Mouse (Mus musculus): ENCODE data around the gene Eno2. TPM values are rescaled to one million over a fixed set of nuclear protein-coding genes. Genes with fewer than 3 reads are reported as not detected.
"Not testable (repeated sequence)": the region's sequence is repeated elsewhere in the genome, so short reads cannot be mapped to it uniquely, and the experiment has no call there.

The Eno2 gene
- 20.8 and 23.4 TPM in 2 replicates for polyA plus RNA-seq (2012; rRNA removed)

GRCm38 (mm10) chr6:124769101-124769765 is at the start of gene Eno2:
Gene Eno2, minus strand, starts transcription at chr6:124769673.
- no peak for DNase-seq (ENCODE audit: low spot score)

GRCm38 (mm10) chr6:124817971-124818370 is 48.5 kb upstream of the Eno2 start:
- no peak for DNase-seq (ENCODE audit: low spot score)

GRCm38 (mm10) chr6:124817563-124817962 is 48.1 kb upstream of the Eno2 start:
- no peak for DNase-seq (ENCODE audit: low spot score)

DNA sequence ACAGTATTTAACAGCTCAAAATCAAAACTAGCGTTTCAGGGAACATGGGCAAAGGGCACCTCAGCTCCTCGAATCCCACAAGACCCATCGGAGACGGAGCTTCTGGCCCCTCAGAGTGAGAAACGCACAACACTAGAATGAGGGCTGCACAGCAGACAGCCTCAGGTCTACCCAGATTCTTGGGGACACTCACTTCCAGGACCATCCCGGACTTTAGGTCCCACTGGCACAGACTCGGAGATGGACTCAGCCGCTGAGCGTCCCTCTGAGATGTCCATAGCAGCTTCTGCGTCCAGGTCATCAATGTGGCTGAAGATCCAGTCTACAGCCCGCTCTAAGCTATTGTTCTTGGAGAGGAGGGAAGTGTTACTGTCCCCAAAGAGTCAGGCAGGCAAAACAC is 47.7 kb upstream of the Eno2 start:
- no peak for DNase-seq (ENCODE audit: low spot score)

GRCm38 (mm10) chr6:124816611-124817010 is 47.1 kb upstream of the Eno2 start:
- no peak for DNase-seq (ENCODE audit: low spot score)

DNA sequence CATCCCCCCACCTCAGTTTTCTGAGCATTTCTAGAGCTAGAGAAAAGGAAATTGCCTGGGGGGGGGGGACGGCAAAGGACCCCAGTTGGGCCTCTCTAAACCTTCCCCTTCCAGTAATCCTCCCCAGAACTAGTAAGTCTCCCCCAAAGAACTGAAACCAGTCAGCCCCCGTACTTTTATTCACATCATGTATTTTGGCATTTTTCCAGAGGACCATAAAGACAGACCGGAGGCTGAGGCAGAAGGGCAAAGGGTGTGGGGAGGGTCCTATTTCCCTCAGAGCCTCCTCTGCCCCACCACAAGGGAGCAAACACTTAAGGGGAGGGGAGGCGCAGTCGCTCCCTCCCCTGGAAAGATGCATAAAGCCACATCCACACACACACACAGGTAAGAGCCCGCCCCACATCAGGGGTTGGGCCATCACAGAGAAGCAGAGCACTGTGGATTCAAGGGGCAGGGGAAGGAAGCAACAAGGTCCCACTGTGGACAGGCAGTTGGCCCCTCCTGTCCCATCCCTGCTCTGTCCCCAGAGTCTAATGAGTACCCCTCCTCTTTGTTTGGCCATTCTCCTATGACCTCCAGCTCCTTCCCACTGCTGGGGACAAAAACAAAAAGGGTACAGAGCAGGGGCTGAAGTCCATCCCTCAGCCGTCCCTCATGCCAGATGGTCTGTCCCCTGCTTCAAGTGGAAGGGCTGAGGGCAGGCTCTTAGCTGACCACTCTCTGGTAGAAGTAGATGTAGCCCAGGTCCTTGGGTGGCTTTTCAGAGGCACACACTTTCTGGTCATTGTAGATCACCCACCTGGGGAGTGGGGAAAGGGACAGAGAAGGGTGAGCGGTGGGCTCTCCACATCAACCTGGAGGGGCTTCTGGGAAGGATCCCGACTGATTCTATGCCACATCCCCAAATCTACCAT is 45.6 kb upstream of the Eno2 start:
- DNase-seq (ENCODE audit: low spot score), result peak; percentile 19

- DNase-seq (ENCODE audit: low spot score), result no peak
Observed at GRCm38 (mm10) chr6:124814448-124814847, 45.0 kb upstream of the Eno2 start.

DNA sequence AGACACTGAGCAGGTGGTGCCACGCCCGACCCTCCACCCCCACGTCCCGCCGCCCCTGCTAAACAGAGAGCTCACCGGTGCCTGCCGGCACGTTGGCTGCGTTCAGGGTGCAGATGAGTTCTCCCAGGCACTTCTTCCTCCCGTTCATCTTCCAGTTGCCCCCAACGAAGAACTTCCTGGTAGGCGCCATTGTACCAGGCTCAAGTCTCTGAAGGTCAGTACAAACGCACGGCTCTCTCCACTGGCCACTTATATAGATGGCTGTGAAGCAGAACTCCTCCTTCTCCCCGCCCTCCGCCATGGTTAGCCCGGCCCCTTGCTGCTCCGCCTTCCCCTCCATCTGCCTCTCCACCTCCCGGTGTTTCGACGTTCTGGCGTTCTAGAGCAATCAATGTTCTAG is 44.5 kb upstream of the Eno2 start, which contains the start of gene Tpi1:
TSS of gene Tpi1 (minus strand) at position 364 of the 400 bp plus-strand sequence.
- DNase-seq (ENCODE audit: low spot score), result peak; percentile 76

DNA sequence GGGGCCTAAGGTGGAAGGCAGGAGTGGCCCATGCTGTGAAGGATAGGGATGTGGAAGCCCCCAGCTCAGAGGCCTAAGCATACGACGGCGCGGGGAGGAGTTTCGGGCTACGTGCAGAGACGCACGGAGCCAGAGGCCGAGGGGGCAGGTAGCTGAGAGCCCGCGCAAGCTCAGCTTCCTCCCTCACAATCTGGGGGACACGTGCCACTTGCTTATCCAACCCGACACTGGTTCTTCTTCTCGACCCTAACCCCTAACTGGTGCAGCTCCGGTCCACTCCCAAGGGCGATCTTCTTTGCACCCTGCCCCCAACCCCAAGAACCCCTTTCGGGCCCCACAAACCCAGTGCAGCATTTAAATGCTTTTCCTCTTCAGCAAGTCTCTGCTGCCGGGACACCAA is 44.0 kb upstream of the Eno2 start:
- DNase-seq (ENCODE audit: low spot score), result peak; percentile 44

DNA sequence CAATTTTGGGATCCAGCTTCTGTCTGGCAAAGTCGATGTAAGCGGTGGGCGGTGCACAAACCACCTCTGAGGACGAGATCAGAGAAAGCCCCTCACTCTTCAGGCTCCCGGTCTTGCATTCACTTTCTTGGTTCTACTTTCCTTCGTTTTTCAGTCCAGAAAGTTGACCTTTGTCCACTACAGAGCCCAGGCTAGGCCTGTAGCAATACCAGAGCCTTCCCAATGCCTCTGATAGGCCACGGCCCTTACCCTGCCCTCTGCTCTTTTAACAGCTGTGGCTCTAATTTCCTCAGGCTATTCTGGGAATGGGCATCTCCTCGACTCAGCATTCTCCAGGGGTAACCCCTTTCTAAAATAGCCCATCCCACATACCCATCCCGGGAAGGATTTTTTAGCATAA is 43.4 kb upstream of the Eno2 start:
- DNase-seq (ENCODE audit: low spot score), result no peak

GRCm38 (mm10) chr6:124811701-124812560 is 42.5 kb upstream of the Eno2 start:
- peak; percentile 22 for DNase-seq (ENCODE audit: low spot score)

GRCm38 (mm10) chr6:124811403-124811665 is 41.9 kb upstream of the Eno2 start:
- no peak for DNase-seq (ENCODE audit: low spot score)

DNA sequence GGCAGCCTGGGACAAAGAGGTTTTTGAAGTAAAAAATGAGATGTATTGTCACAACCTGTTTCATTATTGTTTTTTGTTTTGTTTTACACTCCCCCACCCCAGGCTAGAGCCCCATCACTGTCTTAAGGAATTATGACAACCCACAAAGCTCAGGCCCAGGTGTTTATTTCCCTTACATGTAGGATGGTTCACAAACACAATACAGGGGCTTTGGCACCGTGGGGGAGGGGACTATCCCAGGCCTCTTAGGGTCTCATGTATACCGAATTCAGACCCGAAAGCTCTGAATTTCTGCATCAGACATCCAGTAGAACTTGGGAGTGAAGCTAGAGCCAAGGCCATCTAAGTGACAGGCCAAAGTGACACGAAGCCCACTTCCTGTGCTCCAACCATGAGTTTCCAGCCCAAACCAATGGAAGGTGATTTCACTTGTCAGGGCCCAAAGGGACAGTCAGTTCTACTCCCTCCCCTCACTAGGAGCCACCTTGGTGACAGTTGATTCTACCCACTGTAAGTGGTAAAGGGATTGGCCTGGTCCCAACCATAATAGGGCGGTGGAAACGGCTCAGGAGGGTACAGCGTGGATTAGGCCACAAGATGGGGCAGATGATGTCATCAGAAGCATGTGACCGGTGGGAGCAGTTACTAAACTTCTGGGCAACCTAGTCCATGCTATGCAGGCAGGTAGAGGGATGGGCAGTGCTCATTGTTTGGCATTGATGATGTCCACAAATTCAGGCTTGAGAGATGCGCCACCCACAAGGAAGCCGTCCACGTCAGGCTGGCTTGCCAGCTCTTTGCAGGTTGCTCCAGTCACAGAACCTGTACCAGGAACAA is 41.3 kb upstream of the Eno2 start:
- DNase-seq (ENCODE audit: low spot score), result not testable (repeated sequence)

GRCm38 (mm10) chr6:124809775-124810538 is 40.5 kb upstream of the Eno2 start:
- no peak for DNase-seq (ENCODE audit: low spot score)

GRCm38 (mm10) chr6:124809052-124809774 is 39.7 kb upstream of the Eno2 start:
- peak; percentile 77 for DNase-seq (ENCODE audit: low spot score)

DNA sequence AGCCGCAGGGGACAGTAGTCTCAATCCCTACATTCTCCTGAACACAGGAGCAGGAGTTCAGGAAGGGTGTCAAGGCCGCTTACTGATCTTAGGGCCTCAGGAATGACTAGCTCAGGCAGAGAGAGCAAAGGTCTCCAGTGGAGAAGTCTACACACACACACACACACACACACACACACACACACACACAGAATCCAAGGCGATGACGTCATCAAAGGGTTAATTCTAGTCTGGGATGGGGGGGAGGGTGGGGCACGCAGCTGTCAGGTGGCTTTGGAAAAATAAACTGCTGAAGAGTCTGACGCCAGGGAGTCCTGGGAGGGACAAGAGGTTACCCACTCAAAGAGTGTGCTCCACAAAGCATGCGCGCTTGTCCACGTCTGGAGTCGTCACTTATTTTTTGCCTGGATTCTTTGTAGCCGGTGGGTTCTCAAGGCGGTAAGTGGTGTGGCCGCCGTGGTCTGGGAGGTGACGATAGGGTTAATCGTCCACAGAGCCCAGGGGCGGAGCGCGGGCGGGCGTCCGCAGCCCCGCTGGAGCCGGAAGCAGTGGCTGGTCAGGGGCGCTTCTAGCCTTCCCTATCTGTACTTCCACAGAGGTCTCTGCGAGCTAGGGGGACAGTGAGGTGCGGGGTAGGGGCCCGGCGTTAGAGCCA is 39.0 kb upstream of the Eno2 start, which contains the start of gene Spsb2:
TSS of gene Spsb2 (plus strand) at position 304 of the 655 bp plus-strand sequence.
- DNase-seq (ENCODE audit: low spot score), result peak; percentile 71

GRCm38 (mm10) chr6:124807986-124808357 is 38.5 kb upstream of the Eno2 start:
- DNase-seq (ENCODE audit: low spot score), result no peak

DNA sequence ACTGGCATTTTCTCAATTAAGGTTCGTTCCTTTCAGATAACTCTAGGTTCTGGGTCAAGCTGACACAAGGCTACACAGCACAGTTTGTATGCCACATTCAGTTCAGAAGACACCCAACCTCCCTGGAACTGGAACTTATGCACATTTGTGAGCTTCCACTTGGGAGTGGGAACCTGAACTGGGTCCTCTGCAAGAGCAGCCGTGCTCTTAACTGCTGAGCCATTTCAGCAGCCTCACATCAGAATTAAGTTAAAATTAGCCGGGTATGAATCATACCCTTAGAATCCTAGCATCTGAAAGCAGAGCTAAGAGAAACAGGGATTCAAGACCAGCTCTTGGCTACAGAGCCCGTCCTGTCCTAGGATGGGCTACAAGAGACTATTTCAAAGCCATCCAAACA is 37.9 kb upstream of the Eno2 start:
- DNase-seq (ENCODE audit: low spot score), result no peak

DNA sequence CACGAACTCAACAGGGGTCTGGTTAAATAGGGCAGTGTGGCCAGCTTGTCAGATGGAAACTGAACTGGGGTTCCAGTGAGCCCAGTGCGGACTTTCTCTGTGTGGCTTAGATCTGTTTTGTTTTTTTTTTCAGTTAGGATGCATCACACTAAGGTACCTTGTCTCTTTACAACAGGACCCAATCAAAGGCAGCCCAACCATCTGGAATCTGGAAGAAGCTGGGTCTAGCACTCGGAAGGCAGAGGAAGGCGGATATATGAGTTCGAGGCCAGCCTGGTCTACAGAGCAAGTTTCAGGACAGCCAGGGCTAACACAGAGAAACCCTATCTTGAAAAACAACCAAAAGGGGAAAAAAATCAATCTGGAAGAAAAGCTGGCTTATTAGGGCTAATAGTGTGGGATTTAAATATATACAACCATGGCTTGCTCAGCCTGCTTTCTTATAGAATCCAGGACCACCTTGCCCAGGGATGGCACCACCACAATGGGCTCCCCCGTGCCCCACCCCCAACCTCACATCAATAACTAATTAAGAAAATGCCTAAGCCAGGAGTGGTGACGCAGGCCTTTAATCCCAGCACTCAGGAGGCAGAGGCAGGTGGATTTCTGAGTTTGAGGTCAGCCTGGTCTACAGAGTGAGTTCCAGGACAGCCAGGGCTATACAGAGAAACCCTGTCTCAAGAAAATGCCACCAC is 37.1 kb upstream of the Eno2 start:
- DNase-seq (ENCODE audit: low spot score), result no peak

Data from urinary bladder, adult 2 months (tissue).